Mouse (Mus musculus) CH12.LX (cell line): ENCODE results near the gene Gstp2.

ENCODE experiments used
- CHD2 ChIP-seq: IDR thresholded peaks from 2 replicates; pipeline ENCODE4 v1.6.1; 2011; ENCODE audit warnings: low read length, improper control_type of control experiment
- CTCF ChIP-seq, 2 experiments: IDR thresholded peaks in 1 of 2; conservative IDR thresholded peaks in 1 of 2; 2 replicates each; pipeline ENCODE4 v1.5.1; 2011 to 2012; ENCODE audit warnings: low read depth in 2 of 2, low read length in 2 of 2, improper control_type of control experiment in 1 of 2, inconsistent platforms in 1 of 2, mild to moderate bottlenecking in 1 of 2, moderate library complexity in 1 of 2
- EP300 ChIP-seq: IDR thresholded peaks from 2 replicates; pipeline ENCODE4 v1.6.1; 2011; ENCODE audit warnings: low read length, improper control_type of control experiment
- ETS1 ChIP-seq: conservative IDR thresholded peaks from 2 replicates; pipeline ENCODE4 v1.6.1; 2012; ENCODE audit warnings: low read depth, mild to moderate bottlenecking, inconsistent platforms, low read length, improper control_type of control experiment, moderate library complexity
- HCFC1 ChIP-seq: IDR thresholded peaks from 2 replicates; pipeline ENCODE4 v1.6.1; 2012; ENCODE audit warnings: low read depth, mild to moderate bottlenecking, inconsistent platforms, low read length, improper control_type of control experiment
- MAFK ChIP-seq: IDR thresholded peaks from 2 replicates; pipeline ENCODE4 v1.6.1; 2011; ENCODE audit warnings: low read length, improper control_type of control experiment; ENCODE audit not compliant: insufficient replicate concordance
- MAX ChIP-seq: IDR thresholded peaks from 2 replicates; pipeline ENCODE4 v1.6.1; 2011; ENCODE audit warnings: low read length, improper control_type of control experiment
- MEF2A ChIP-seq: IDR thresholded peaks from 2 replicates; pipeline ENCODE4 v1.6.1; 2014; ENCODE audit warnings: low read depth, mild to moderate bottlenecking, inconsistent platforms, low read length, improper control_type of control experiment, borderline replicate concordance
- MXI1 ChIP-seq: IDR thresholded peaks from 2 replicates; pipeline ENCODE4 v1.6.1; 2011; ENCODE audit warnings: mild to moderate bottlenecking, low read depth, low read length, improper control_type of control experiment
- MYC ChIP-seq: IDR thresholded peaks from 2 replicates; pipeline ENCODE4 v1.6.1; 2011; ENCODE audit warnings: low read depth, mild to moderate bottlenecking, improper control_type of control experiment, low read length
- POLR2A ChIP-seq: IDR thresholded peaks from 2 replicates; pipeline ENCODE4 v1.6.1; 2011; ENCODE audit warnings: low read depth, mild to moderate bottlenecking, improper control_type of control experiment, low read length
- RCOR1 ChIP-seq: conservative IDR thresholded peaks from 2 replicates; pipeline ENCODE4 v1.6.1; 2012; ENCODE audit warnings: low read depth, mild to moderate bottlenecking, inconsistent platforms, low read length, improper control_type of control experiment
- TCF12 ChIP-seq: IDR thresholded peaks from 2 replicates; pipeline ENCODE4 v1.6.1; 2014; ENCODE audit warnings: low read depth, mild to moderate bottlenecking, inconsistent platforms, low read length, improper control_type of control experiment

DNA sequence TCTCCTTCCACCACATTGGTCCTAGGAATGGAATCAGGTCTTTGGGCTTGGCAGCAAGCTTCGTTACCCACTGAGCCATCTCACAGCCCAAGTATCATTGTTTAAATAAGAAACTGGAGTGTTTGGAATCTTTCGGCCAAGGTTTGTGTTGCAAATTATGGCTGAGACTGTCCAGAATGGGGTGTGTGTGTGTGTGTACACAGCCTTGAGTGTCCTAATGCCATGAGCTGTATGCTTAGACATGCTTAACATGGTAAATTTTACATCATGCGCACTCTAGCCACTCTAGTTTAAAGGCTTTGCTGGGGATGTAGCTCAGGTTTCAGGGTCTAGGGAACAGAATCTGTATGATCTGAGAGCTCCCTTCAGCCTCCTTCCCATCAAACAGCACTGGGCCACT lies 50.3 kb downstream of the Gstp2 start:
- TF ChIP-seq POLR2A (no peak), CHD2 (no peak), EP300 (no peak), MYC (no peak), TCF12 (no peak), HCFC1 (no peak), ETS1 (no peak), MAFK (no peak), RCOR1 (no peak), CTCF (conservative IDR thresholded peaks at IDR 0.05 in 1 of 2, IDR thresholded peaks at IDR 0.05 in 1 of 2; ENCODE audit: low read depth in 2 of 2, low read length in 2 of 2) (no peak), MAX (no peak), MEF2A (no peak), MXI1 (no peak)
